Mouse (Mus musculus) cerebellum, adult 2 months (tissue): ENCODE data around the gene Spata3.

Experiments used
- CTCF ChIP-seq: fragments of 200-500 bp; IDR thresholded peaks from 2 replicates; pipeline ENCODE4 v1.5.1; 2011; ENCODE audit warnings: low read depth, mild to moderate bottlenecking, control low read depth, low read length, moderate library complexity, borderline replicate concordance; ENCODE audit not compliant: insufficient read depth
- POLR2A ChIP-seq: fragments of 200-500 bp; IDR thresholded peaks from 2 replicates; pipeline ENCODE4 v1.6.1; 2011; ENCODE audit warnings: low read length, control low read depth, borderline replicate concordance; ENCODE audit not compliant: insufficient read depth

GRCm38 (mm10) chr1:86048744-86049143 is 32.1 kb downstream of the Spata3 start:
- no peak for TF ChIP-seq CTCF
- TF ChIP-seq POLR2A: no peak
